Mouse (Mus musculus): ENCODE results near the gene Lamc2. TPM values are rescaled to one million over a fixed set of nuclear protein-coding genes. Genes with fewer than 3 reads are reported as not detected.
"Not testable (repeated sequence)": the region's sequence is repeated elsewhere in the genome, so short reads cannot be mapped to it uniquely, and the experiment has no call there.

Gene Lamc2
- total RNA-seq, 2 experiments from 2014 or later, result 2.5 to 12.3 TPM

DNA sequence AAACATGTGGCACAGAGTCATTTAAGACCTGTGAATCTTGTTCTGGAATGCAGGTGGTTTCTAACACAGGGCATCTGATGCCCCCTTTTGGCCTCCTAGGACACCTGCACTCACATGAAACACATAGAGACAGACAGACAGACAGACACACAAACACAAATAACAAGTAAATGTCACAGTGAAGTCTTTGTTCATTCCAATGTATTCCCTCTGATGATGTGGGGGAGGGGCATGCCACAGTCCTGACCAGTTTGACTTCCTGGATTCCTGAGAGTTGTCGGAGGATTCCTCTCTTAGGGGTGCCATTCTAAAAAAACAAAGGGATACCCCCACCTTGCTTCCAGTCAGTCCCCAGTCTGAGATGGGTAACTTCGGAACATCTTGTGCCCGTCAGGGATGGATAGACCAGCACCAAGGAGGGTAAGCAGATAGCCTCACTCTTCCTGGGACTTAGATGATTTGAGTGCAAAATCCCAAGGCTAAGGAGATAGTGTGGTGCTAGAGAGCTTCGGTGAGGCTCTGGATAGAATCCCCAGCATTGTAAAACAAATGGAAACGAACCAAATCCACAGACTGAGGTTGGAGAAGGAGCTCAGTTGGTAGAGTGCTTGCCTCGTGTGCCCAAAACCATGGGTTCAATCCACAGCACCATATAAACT is 89.1 kb downstream of the Lamc2 start:
- no peak for DNase-seq (ENCODE audit: low spot score in 2 of 2)

DNA sequence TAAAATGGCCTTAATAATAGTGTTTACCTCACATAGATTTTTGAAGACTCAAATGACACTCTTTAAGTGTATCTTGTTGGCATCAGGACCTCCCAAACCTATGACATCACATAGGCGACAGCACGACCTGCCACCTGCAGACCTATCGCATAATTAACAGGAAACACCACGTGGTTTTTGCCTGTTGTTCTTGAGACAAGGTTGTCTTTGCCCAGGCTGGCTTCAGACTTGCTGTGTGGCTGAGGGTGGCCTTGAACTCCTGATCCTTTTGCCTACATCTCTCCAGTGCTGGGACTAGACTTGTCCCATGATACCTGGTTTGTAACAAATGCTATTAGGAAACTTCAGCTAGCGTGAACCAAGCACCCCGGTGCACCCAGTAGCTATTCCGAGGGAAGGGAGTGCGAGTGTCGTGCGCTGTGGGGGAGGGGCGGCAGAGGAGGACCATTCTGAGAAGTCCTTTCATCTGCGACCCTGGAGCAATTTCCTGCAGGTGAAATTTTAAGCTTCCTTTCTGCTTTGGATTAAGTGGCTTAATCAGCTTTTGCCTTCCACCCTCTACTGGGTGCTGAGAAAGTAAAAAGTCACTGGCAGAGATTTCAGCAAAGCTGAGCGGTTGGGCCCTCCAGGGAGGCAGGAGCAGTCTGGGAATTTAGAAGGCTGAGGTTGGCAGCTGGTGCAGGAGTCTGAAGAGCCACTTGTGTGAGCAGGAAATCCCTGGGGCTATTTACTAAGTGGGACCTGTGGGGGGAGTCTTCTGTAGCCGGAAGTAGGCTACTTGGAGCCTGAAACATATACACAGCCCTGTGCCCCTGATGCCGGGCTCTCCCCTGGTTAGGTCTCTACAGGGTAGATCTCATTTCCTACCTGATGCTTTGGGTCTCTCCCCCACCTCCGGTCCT is 90.2 kb downstream of the Lamc2 start:
- DNase-seq (ENCODE audit: low spot score in 2 of 2), result no peak

DNA sequence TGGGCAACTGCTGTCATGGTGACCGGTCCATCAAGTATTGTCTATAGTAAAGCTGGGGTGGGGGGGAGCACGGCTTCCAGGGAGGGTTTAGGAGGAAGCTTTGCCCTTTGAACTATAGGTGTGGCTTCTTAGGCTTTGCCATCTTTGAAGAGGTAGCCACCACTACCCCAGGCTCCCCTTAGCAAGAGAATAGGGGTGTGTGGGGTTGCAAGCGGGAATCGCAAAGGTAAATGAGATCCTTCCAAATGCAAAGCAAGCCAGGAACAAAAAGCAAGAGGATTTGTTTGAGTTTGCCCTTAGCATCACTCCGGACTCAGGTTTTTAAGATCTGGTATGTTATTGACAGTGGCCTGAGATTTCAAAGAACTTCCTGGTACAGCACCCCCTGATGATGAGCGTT is 90.9 kb downstream of the Lamc2 start:
- no peak for DNase-seq (ENCODE audit: low spot score in 2 of 2)

DNA sequence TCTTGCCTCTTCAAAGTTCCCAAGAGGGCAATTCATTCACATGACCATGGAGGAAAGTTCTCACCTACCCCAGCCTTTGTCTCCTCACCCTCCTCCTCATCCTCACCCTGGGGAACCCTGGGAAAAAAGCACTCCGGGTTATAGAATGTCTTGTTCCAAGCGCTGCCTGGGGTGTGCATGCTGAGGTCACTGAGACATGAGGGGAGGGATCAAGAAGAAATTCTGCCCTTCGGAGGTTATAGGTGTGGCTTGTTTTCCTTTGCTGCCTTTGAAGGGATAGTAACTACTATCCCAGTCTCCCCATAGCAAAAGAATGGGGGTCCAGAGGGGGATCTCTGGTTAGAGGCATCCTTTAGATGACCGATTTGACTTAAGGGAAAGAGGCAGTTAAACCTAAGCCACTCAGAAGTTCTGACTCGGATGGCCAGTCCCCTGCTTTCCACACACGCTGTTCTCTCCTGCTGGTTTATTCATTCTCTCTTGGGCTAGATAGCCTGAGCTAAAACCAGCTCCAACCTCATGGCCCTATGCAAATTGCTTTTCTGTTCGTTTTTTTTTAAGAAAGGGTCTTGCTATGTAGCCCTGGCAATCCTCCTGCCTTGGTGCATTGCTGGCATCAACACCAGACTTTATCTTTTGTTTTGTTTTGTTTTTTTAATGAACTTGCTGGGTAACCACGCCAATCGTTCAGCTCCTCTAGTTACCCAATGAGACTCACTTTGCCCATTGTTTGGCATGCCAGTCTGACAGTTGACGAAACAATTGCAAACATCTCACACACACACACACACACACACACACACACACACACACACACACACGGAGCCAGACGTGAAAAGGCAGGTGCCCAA is 91.8 kb downstream of the Lamc2 start:
- no peak for DNase-seq (ENCODE audit: low spot score in 2 of 2)

DNA sequence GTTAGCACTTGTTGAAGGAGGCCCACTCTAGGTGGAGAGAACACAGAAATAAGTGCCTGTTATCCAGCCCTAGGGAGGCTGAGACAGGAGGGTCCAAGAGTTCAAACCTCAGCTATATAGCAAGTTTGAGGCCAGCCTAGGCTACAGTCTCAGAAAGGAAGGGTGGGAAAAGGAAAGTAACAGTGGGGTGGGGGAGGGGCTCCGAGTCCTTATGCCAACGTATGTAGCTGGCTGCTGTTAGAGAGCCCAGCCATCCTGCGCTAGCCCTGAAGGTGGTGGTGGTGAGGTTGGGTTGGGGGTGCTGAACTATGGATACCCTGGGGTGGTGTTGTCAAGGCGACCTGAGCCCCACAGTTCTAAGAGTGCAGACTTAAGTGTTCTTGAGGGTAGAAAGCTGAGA is 92.7 kb downstream of the Lamc2 start:
- DNase-seq (ENCODE audit: low spot score in 2 of 2), result no peak

DNA sequence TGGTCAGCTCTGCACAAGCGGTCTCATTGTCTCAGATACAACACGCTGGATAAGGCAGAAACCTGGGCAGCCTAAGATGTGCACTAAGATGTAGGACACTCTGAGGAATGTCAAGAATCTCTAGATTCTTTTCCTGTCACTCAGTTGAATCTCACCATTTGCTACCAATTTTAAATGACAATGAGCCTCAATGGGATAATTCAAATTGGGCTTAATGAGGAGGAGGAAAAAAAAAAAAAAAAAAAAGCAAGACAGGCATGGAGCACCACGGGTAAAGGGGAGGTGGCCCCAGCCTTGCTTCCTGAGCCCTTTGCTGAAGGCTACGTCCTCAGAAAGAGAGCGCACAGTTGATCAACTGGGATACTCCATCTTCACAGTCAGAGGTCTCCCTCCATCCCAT is 93.1 kb downstream of the Lamc2 start:
- DNase-seq (ENCODE audit: low spot score in 2 of 2), result no peak

DNA sequence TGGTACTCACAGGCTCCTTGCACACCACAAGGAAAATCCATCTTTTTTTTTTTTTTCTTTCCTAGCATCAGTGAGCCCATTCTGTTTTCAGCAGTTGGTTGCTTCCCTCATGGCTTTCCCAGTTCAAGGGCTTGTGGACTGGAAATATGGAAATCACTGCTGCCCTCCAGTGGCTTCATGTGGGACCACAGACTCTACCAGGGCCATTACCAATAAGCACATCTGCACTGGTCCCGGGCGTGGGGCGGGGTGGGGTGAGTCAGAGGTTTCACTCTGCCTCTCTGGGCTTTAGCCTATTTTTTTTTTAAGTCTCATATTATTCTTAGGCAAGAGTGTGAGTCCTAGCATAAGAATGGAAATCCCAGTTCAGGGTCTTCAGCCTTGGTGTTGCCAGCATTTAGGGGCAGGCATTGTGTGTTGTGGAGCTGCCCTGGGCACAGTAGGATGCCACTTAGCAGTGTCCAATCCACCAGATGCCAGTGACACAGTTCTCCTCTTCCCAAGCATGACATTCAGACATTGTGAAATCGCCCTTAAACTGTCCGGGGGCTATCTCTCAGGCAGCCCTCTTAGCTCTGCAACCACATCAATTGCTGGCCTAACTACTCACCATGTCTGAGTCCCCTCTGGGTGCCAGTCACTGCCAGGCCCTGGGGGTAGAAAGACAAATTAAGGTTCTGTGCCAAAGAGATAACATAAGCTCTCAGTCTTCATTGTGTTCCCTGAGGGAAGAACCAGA is 93.8 kb downstream of the Lamc2 start:
- peak; percentile 25 to 46 for DNase-seq (ENCODE audit: low spot score in 2 of 2)

DNA sequence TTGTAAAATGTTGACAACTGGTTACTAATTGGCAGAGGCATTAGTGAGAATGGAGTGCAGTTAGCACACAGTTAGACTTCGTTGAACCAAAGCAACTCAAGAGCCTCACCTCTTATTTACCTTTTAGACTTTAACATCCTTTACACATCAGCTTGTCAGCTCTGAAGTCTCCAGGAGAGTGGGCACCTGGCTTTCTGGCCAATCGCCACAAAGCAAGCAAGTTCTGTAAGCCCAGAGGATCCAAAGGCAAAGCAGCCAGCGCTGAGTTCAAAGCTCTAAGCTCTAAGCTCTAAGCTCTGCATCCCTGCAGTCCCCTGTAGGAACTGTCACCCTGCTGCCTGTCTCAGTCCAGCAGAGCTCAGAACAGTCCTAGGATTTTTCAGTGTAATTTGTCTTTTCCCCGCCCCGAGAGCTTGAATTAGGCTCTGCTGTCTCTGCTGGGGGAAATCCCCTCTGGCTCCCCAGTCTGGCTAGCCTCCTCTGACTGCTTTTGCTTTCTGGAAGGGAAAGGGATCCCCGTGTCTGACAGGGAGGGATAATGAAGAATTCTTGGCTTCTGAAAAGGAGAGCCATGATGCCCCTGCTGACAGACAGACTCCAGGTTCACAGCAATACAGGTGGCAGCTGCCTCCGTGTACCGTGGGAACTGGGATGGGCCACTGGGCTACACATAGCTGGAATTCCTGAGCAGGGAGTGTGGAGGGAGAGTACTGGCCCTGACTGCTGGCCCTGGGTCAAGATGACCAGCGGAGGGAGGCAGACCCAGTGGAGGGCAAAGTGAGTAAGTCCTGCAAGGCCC is 94.6 kb downstream of the Lamc2 start:
- DNase-seq (ENCODE audit: low spot score in 2 of 2), result no peak

DNA sequence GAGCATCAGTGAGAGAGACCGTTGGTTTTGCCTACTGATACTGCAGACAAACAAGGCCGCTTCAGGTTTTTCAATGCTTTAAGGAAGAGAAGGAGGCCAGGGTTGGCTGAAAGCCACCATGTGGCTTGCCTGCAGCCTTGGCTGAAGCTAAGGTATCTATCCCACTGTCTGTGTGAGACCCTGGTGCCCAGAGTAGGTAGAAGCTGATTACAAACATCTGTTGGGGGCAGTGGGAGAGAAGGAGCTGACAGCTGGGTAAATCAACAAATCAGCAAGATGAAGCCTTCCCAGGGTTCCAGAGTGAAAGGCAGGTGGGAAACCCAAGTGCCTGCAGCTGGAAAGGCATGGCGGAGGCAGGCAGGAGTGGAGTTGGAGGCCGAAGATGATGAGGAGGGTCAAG is 95.4 kb downstream of the Lamc2 start:
- no peak for DNase-seq (ENCODE audit: low spot score in 2 of 2)

DNA sequence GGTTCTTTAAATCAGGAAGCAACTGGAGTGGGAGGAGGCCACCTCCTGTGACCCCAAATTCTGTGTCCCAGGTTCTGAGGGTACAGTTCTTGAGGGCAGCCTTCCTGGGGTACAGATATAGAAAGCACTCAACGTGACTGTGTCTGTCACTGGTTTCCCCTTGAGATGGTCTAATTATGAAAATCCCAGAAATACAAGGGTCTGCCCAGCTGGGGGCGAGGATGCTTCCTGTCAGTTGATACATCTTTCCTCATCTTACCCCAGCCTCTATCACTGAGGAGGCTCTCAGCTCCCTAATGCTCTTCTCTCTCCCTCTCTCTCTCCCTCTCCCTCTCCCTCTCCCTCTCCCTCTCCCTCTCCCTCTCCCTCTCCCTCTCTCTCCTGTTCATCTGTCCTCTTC is 96.2 kb downstream of the Lamc2 start:
- DNase-seq (ENCODE audit: low spot score in 2 of 2), result no peak

DNA sequence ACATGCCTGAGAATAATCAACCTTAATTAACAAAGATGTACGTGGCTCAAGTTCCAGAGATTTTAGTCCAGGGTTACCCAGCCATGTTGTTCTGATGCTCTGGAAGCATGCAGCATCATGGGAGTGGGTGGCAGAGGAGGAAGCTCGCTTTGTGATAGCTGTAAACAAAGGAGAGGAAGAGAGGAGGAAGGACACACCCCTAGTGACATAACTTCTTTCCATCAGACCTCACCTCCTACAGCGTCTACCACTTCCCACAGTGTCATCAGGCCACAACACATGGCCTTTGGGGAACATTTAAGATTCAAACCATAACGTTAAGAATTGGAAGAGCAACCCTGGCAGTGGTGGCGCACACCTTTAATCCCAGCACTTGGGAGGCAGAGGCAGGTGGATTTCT is 98.5 kb downstream of the Lamc2 start:
- no peak for DNase-seq (ENCODE audit: low spot score in 2 of 2)

DNA sequence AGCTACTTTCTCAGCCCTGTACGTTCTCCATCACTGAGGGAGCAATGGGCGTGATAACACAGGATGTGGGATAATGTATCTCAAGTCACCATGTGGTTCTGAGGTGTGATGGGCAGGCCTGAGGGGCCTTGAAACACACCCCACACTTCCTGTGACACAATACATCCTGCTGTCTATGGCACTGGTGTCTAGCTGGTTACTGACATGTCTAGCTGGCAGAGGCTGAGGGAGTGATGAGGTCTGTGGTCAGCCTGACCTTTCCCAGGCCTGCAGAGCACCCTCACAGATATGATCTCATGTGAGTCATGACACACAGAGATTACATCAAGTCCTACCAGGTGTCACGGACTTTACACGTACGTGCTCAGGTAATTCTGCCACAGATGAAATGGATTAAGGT is 101.0 kb downstream of the Lamc2 start:
- no peak for DNase-seq (ENCODE audit: low spot score in 2 of 2)

DNA sequence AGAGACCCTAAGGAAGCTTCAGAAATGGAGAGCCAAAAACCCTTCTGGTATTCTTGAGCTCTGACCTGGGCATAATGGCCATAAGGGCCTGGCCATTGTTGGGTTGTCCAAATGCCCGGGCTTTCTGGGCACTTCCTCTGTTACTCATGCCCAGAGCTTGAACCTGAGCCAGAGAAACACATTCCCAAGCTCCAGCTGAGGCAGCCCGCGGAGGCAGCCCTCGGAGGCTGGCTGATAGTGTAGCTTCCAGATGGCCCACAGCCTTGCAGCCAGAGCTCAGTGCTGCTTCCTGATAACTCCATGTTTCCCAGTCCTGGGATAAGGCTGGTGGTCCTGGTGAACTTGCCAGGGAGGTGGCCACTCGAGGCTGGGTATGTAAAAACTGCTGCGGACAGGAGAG is 102.1 kb downstream of the Lamc2 start:
- DNase-seq (ENCODE audit: low spot score in 2 of 2), result no peak

DNA sequence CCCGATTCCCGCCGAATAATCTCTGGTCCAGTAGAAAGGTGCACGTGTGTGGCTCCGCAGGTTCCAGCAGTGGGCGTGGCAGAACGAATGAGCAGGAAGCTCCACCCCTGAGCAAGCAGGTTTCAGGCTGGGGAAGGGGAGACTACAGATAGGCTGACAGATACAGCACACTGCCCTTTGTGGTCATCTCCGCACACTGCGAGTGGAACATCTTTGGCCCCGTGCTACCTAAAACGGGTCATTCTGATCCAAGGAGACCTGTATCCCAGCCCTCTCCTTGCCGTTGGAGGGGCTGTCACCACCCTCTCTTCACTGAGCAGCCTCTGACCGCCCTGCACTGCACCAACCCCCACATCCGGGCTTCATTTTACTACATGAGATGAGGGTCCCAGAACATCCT is 103.0 kb downstream of the Lamc2 start:
- DNase-seq (ENCODE audit: low spot score in 2 of 2), result not testable (repeated sequence)

DNA sequence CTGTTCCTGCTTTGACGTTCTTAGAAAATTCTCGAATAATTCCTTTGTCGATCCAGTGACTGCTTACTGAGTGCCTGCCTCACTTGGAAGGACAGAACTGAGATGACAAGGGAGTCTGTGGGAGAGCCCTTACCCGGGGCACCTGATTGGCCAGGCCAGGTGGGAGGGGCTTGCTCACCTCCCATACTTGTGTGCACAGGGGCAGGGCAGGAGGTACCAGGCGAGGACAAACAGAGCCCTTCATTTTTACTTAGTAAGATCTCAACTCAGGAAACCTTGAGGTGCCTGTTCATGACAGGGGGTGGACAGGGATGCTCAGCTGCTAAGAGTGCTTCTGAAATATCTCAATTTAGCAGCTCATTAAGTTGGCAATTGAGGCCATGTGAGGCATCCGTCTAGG is 110.3 kb downstream of the Lamc2 start:
- DNase-seq (ENCODE audit: low spot score in 2 of 2), result no peak

DNA sequence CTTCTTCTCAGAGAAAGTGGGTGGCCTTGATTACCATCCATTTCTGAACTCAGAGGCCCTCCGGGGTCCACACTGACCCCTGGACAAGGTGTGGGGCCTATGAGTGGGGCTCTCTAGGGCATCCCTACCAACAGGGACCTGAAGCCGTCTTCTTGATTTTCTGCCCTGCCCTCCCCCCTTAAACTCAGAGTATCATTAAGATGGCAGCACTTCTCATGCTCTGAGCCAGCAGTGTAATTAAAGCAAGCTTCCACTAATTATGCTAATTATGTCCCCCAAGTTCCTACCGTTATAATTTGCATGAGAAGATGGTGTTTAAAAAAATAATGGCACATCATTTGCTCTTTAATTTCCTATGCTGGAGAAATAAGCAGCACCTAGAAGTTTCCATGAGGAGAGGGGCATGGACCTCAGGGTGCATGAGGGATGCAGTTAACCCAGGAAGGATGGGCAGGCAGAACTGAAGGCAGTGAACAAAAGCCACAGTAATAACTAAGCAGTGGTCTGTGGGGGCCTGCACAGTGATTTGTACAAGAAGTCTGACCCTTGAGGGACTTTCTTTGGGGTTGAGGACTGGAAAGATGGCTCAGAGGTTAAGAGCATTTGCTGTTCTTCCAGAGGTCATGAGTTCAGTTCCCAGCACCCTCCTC is 111.0 kb downstream of the Lamc2 start:
- DNase-seq (ENCODE audit: low spot score in 2 of 2), result no peak

DNA sequence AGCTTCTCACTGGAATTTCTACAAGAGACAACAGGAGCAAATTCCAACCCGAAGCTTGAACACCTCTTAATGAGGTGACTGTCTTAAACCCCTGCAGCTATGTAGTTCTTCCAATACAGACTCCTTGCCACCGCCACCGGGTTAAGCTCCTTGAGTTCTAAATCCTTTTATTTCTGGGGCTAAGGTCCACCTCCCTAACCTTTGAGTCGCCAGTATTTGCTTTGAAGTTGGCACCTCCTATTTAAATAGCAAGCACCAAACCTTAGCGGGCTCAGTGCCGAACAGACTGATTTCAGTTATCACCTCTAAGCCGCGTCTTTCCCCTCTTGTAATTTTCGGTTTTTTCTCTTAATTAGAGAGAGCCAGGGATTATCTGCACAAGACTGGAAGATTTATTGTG is 112.8 kb downstream of the Lamc2 start:
- no peak for DNase-seq (ENCODE audit: low spot score in 2 of 2)
